Mouse (Mus musculus) heart, embryonic 16.5 days (tissue): ENCODE data around the gene Pole2. TPM values are rescaled to one million over a fixed set of nuclear protein-coding genes. Genes with fewer than 3 reads are reported as not detected.

Experiments used
- ATAC-seq: fragments of 200-750 bp; cut with Nextera tagmentation; replicated peaks from 2 replicates; pipeline ENCODE4 v1.8.0; 2017; ENCODE audit warnings: moderate number of reproducible peaks; ENCODE audit not compliant: insufficient read depth, low FRiP score; ENCODE audit errors: extremely low read depth
- H3K27ac ChIP-seq: fragments of 300-500 bp; sonication (generic); 2 replicates; pipeline ENCODE4 v1.5.1; 2014; ENCODE audit warnings: mild to moderate bottlenecking, low read length, control low read depth, moderate library complexity
- H3K27me3 ChIP-seq: fragments of 300-500 bp; sonication (generic); 2 replicates; pipeline ENCODE4 v1.6.1; 2014; ENCODE audit warnings: low read length, mixed read lengths; ENCODE audit not compliant: control insufficient read depth, insufficient read depth
- H3K36me3 ChIP-seq: fragments of 300-500 bp; sonication (generic); 2 replicates; pipeline ENCODE4 v1.6.1; 2014; ENCODE audit not compliant: control insufficient read depth, insufficient read depth
- H3K4me1 ChIP-seq: fragments of 300-500 bp; sonication (generic); 2 replicates; pipeline ENCODE4 v1.6.1; 2014; ENCODE audit warnings: low read length, mixed read lengths; ENCODE audit not compliant: control insufficient read depth, insufficient read depth
- H3K4me2 ChIP-seq: fragments of 300-500 bp; sonication (generic); 2 replicates; pipeline ENCODE4 v1.6.1; 2014; ENCODE audit warnings: low read depth, mild to moderate bottlenecking, control low read depth, low read length
- H3K4me3 ChIP-seq: fragments of 300-500 bp; sonication (generic); 2 replicates; pipeline ENCODE4 v1.5.1; 2014; ENCODE audit warnings: mild to moderate bottlenecking, control low read depth, low read length
- H3K9ac ChIP-seq: fragments of 300-500 bp; sonication (generic); 2 replicates; pipeline ENCODE4 v1.6.1; 2014; ENCODE audit warnings: low read length, control low read depth
- H3K9me3 ChIP-seq: fragments of 300-500 bp; sonication (generic); replicated peaks from 2 replicates; pipeline ENCODE4 v1.6.1; 2016; ENCODE audit warnings: low read length; ENCODE audit not compliant: control insufficient read depth
- WGBS: fragments of 180-500 bp; shearing (Covaris S2); extraction: QIAGEN DNeasy Blood & Tissue Kit; methylation state at CpG from one replicate; pipeline ENCODE4 v1.1.7; 2014; 5-methylcytosine and 5-hydroxymethylcytosine counted together
- polyA plus RNA-seq: library from polyadenylated mRNA; unstranded; fragments of >200 nt; fragmentation: Nextera tagmentation; extraction: Ambion mirVana; gene quantifications from 2 replicates; pipeline ENCODE4 v1.2.1, GENCODE M21; 2015

Gene Pole2
- polyA plus RNA-seq: 15.0 TPM in 2 replicates

DNA sequence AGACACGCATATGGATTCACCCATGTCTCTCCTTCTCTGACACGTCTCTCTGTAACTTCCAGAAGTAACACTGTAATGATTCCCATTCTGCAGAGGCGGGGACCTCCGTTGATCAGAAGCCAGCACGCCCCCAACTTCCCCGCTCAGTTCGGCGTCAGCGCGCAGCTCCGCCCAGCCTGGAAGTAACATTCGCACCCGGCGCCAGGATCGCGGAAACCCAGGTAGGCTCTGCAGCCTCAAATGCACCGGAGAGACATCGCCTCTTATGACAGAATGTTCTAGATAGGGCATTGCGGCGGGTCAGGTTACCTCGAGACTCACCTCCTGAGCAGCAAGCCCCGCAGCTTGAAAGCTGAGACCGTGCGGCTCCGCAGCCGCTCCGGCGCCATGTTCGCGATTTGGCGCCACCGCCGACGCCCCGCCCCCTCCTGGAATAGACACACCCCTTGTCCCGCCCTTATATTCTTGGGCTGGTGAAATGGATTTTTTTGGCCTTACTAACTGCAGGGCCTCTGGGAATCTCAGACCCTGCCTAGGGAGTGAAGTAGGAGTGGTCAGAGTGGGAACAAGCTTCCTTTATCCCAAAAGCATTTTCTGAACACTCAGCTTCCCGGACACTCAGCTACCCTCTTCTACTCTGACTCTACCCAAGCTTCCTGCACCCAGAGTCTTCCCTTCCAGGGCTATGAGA lies at the start of gene Pole2:
Gene Pole2 (minus strand): TSS at position 420 of the 691 bp plus-strand sequence.
- peak within 1 kb of the TSS; percentile 80 for H3K9ac ChIP-seq
- peak; percentile 95 for ATAC-seq
- H3K4me2 ChIP-seq: peak within 1 kb of the TSS; percentile 79
- H3K27ac ChIP-seq: peak within 1 kb of the TSS; percentile 88
- H3K27me3 ChIP-seq: no peaks in the 10 kb centered on the region
- peak within 1 kb of the TSS; percentile 88 for H3K4me3 ChIP-seq
- under 1% methylated on average over 37 of the region's 37 CpGs for WGBS
- peaks cover 5% of the 10 kb centered on the region; the same call in 1 of the 2 replicates for H3K4me1 ChIP-seq
- 0 out of 2 replicates have a peak, but pooled peaks cover 2% of the 10 kb centered on the region for H3K36me3 ChIP-seq
- H3K9me3 ChIP-seq: no peaks in the 10 kb centered on the region

GRCm38 (mm10) chr12:69268956-69269355 lies 41.0 kb upstream of the Pole2 start:
- H3K36me3 ChIP-seq: no peaks in the 10 kb centered on the region
- H3K4me2 ChIP-seq: no peak overlapping the region
- no peaks in the 10 kb centered on the region for H3K27me3 ChIP-seq
- H3K9ac ChIP-seq: no peak overlapping the region
- H3K4me1 ChIP-seq: no peaks in the 10 kb centered on the region
- no peaks in the 10 kb centered on the region for H3K9me3 ChIP-seq
- 76% methylated on average over 2 of the region's 2 CpGs for WGBS
- H3K4me3 ChIP-seq: no peak overlapping the region
- no peak for ATAC-seq
- no peak overlapping the region for H3K27ac ChIP-seq

- Histone ChIP-seq H3K9me3 (no peaks in the 10 kb centered on the region), H3K4me2 (no peak overlapping the region), H3K27ac (no peak overlapping the region), H3K9ac (no peak overlapping the region), H3K27me3 (no peaks in the 10 kb centered on the region), H3K4me3 (no peak overlapping the region), H3K4me1 (no peaks in the 10 kb centered on the region), H3K36me3 (no peaks in the 10 kb centered on the region)
- ATAC-seq: no peak
- 76% methylated on average over 11 of the region's 11 CpGs for WGBS
Observed at GRCm38 (mm10) chr12:69267956-69268632, 40.1 kb upstream of the Pole2 start.

GRCm38 (mm10) chr12:69265031-69265430 lies 37.0 kb upstream of the Pole2 start:
- Histone ChIP-seq H3K4me2 (no peak overlapping the region), H3K4me3 (no peak overlapping the region), H3K27ac (no peak overlapping the region), H3K4me1 (no peaks in the 10 kb centered on the region), H3K36me3 (no peaks in the 10 kb centered on the region), H3K9ac (no peak overlapping the region), H3K9me3 (no peaks in the 10 kb centered on the region), H3K27me3 (no peaks in the 10 kb centered on the region)
- WGBS: 81% methylated on average over 3 of the region's 3 CpGs
- no peak for ATAC-seq

- H3K27ac ChIP-seq: no peak overlapping the region
- H3K27me3 ChIP-seq: no peaks in the 10 kb centered on the region
- WGBS: 87% methylated on average over 5 of the region's 5 CpGs
- no peak overlapping the region for H3K4me2 ChIP-seq
- H3K4me3 ChIP-seq: no peak overlapping the region
- no peaks in the 10 kb centered on the region for H3K36me3 ChIP-seq
- no peak overlapping the region for H3K9ac ChIP-seq
- ATAC-seq: no peak
- no peaks in the 10 kb centered on the region for H3K4me1 ChIP-seq
- H3K9me3 ChIP-seq: no peaks in the 10 kb centered on the region
Observed at GRCm38 (mm10) chr12:69262251-69262650, 34.3 kb upstream of the Pole2 start.

DNA sequence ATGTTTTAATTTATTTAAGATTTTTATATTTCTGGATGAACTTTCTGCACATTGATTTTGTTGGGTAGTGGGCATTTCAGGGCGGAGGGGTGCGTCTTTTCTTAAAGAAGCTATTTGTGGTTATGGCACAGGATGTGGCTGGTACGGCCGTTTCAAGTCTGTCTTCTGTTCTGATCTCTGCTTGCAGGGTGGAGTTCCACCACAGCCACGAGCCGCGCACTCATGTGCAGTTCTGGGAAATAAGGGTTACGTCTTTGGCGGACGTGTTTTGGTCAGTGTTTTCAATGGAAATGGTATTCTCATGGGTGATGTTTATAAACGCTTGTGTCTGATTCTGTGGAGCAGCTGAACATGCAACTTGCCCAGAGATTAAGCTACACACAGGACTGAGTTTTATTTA lies 29.8 kb upstream of the Pole2 start:
- no peaks in the 10 kb centered on the region for H3K4me1 ChIP-seq

DNA sequence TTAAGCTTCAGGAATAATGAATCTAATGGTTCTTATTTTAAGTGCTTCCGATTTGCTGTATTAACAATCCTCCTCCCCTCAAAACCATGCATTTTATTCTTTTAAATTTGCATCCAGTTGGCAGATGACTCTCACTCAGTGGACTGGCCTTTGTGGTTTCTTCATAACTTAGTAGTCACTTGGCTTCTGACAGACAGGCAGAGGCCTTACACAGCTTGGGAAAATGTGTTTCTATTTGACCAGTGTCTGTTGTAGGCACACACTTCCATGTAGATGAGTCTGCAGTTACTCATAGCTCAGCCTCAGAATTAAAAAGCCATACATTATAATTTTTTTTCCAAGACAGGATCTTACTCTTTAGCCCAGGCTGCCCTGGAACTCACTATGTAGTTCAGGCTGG lies 25.8 kb upstream of the Pole2 start:
- Histone ChIP-seq H3K4me1 (no peaks in the 10 kb centered on the region), H3K27ac (no peak overlapping the region), H3K9me3 (no peaks in the 10 kb centered on the region), H3K9ac (no peak overlapping the region), H3K36me3 (no peaks in the 10 kb centered on the region; the same call in 1 of the 2 replicates), H3K4me3 (no peak overlapping the region), H3K4me2 (no peak overlapping the region), H3K27me3 (no peaks in the 10 kb centered on the region)
- no peak for ATAC-seq
- 90% methylated on average over 1 of the region's 1 CpGs for WGBS

More for the DNA sequence above, 29.8 kb upstream of the Pole2 start:
- no peak overlapping the region for H3K27ac ChIP-seq
- H3K4me3 ChIP-seq: no peak overlapping the region
- H3K4me2 ChIP-seq: no peak overlapping the region
- H3K27me3 ChIP-seq: no peaks in the 10 kb centered on the region
- H3K9ac ChIP-seq: no peak overlapping the region
- H3K9me3 ChIP-seq: no peaks in the 10 kb centered on the region
- no peaks in the 10 kb centered on the region for H3K36me3 ChIP-seq
- ATAC-seq: no peak
- WGBS: 81% methylated on average over 11 of the region's 11 CpGs

DNA sequence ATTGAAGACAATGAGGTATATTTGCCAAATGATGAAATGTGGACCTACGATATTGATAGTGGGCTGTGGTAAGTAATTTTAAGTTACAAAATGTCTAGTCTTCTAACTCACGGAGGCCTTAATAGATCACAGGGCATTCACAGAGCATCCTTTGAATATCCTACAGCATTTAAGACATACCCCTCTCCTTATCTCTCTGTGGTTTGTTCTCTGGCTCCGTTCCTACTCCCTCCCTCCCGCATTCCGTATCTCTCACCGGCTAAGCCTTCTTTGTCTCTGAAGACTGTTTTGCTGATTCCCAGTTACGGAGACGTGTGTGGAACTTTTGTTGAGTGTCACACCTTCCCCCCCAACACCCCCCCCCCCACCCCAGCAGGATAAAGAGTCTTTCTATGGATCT lies 22.8 kb upstream of the Pole2 start:
- Histone ChIP-seq H3K27me3 (no peaks in the 10 kb centered on the region), H3K36me3 (no peaks in the 10 kb centered on the region; the same call in 1 of the 2 replicates), H3K9me3 (no peaks in the 10 kb centered on the region), H3K4me2 (no peak overlapping the region), H3K9ac (no peak overlapping the region), H3K27ac (no peak overlapping the region), H3K4me3 (no peak overlapping the region), H3K4me1 (no peaks in the 10 kb centered on the region)
- ATAC-seq: no peak
- WGBS: 58% methylated on average over 8 of the region's 8 CpGs

- WGBS: 84% methylated on average over 4 of the region's 4 CpGs
- Histone ChIP-seq H3K4me1 (no peaks in the 10 kb centered on the region), H3K4me3 (no peak overlapping the region), H3K4me2 (no peak overlapping the region), H3K9ac (no peak overlapping the region), H3K27me3 (no peaks in the 10 kb centered on the region), H3K36me3 (no peaks in the 10 kb centered on the region; the same call in 1 of the 2 replicates), H3K9me3 (no peaks in the 10 kb centered on the region), H3K27ac (no peak overlapping the region)
- ATAC-seq: no peak
Observed at GRCm38 (mm10) chr12:69249766-69250165, 21.8 kb upstream of the Pole2 start.
